Mouse (Mus musculus) megakaryocyte progenitor cell, adult 5-6 weeks (primary cell): Measurements from ENCODE around the gene Tax1bp1. TPM values are rescaled to one million over a fixed set of nuclear protein-coding genes. Genes with fewer than 3 reads are reported as not detected.

Experiments
- ATAC-seq: replicated peaks from 2 replicates; pipeline ENCODE4 v1.8.0; 2016; ENCODE audit warnings: mild to moderate bottlenecking, moderate TSS enrichment, inconsistent platforms; ENCODE audit not compliant: poor library complexity
- total RNA-seq, 2 experiments: library from RNA; stranded (forward) in 1 of 2; stranded (reverse) in 1 of 2; fragments of 157-497, 149-512 nt in 1 of 2; fragments of 200-1000 nt in 1 of 2; gene quantifications; 2 replicates each; pipeline versions ENCODE4 v1.2.3 to v1.2.4; 2015 to 2017

The Tax1bp1 gene
- total RNA-seq, 2 experiments from 2014 or later = 219 to 295 TPM

GRCm38 (mm10) chr6:52703263-52703662, 10.3 kb upstream of the Tax1bp1 start:
- ATAC-seq = 0 out of 2 replicates have a peak, but pooled peaks have one; percentile 26

GRCm38 (mm10) chr6:52705280-52705679, 8.2 kb upstream of the Tax1bp1 start:
- ATAC-seq = no peak

- ATAC-seq = no peak
These were observed 5.7 kb upstream of the Tax1bp1 start for GRCm38 (mm10) chr6:52707815-52708214.

- ATAC-seq = no peak
These were observed 966 bp upstream of the Tax1bp1 start for GRCm38 (mm10) chr6:52712563-52712962.

- ATAC-seq = peak; percentile 67
These were observed 474 bp downstream of the Tax1bp1 start for GRCm38 (mm10) chr6:52713897-52714509.

GRCm38 (mm10) chr6:52717493-52718192, 4.1 kb downstream of the Tax1bp1 start:
- no peak for ATAC-seq

GRCm38 (mm10) chr6:52724805-52725439, 11.4 kb downstream of the Tax1bp1 start:
- peak; percentile 88 for ATAC-seq

- ATAC-seq = no peak
These were observed 16.8 kb downstream of the Tax1bp1 start for GRCm38 (mm10) chr6:52730338-52730737.

GRCm38 (mm10) chr6:52734630-52735029, 21.1 kb downstream of the Tax1bp1 start:
- no peak for ATAC-seq

GRCm38 (mm10) chr6:52752832-52753231, 39.3 kb downstream of the Tax1bp1 start:
- ATAC-seq = no peak

GRCm38 (mm10) chr6:52765206-52765605, 51.7 kb downstream of the Tax1bp1 start:
- no peak for ATAC-seq

GRCm38 (mm10) chr6:52770789-52771188, 57.3 kb downstream of the Tax1bp1 start:
- no peak for ATAC-seq

- ATAC-seq = peak; percentile 61
These were observed 59.6 kb downstream of the Tax1bp1 start for GRCm38 (mm10) chr6:52773132-52773531.

- ATAC-seq = peak; percentile 17; the same call in 1 of the 2 replicates
These were observed 61.8 kb downstream of the Tax1bp1 start for GRCm38 (mm10) chr6:52775350-52775749.

GRCm38 (mm10) chr6:52775956-52776355, 62.4 kb downstream of the Tax1bp1 start:
- no peak for ATAC-seq

- ATAC-seq = no peak
These were observed 63.5 kb downstream of the Tax1bp1 start for GRCm38 (mm10) chr6:52777034-52777433.

- no peak for ATAC-seq
These were observed 65.0 kb downstream of the Tax1bp1 start for GRCm38 (mm10) chr6:52778523-52778922.

- ATAC-seq = no peak
These were observed 66.0 kb downstream of the Tax1bp1 start for GRCm38 (mm10) chr6:52779546-52779945.

- no peak for ATAC-seq
These were observed 76.8 kb downstream of the Tax1bp1 start for GRCm38 (mm10) chr6:52790316-52790715.

GRCm38 (mm10) chr6:52790781-52791180, 77.3 kb downstream of the Tax1bp1 start:
- no peak for ATAC-seq

GRCm38 (mm10) chr6:52792455-52792854, 78.9 kb downstream of the Tax1bp1 start:
- no peak for ATAC-seq
